In genomic region chr13:109546337-109546736, GRCm38 (mm10) we compare ENCODE assay signal across 8 mouse cellular contexts.
A peak's percentile ranks its signal among the peaks of the same experiment; 100 is the strongest.
DNase-seq lines count a peak whose midpoint lies in the region; ATAC-seq and TF ChIP-seq lines count a peak whose summit lies in the region.
"Had no signal": no experiment of that assay in that cellular context is flagged by ENCODE, and none has a peak within 500 bp of the region (broad histone marks: within the 10 kb centered on the region; RNA-seq: fewer than 3 reads in every experiment).

No protein-coding gene starts in this region.

- no peak for TF ChIP-seq CTCF in cerebellum, adult 2 months (IDR thresholded peaks at IDR 0.05; ENCODE audit: borderline replicate concordance, insufficient read depth, low read depth, low read length)

- H3K27ac ChIP-seq in neural tube, embryonic 13.5 days (replicated peaks): 0 out of 2 replicates have a peak overlapping the region, but pooled peaks have one; percentile 40
- no peak overlapping the region for H3K27ac ChIP-seq in neural tube, embryonic 15.5 days (replicated peaks)
- H3K27ac ChIP-seq in cerebellum, adult 2 months (ENCODE audit: insufficient read depth, low read length): peak overlapping the region; percentile 69; the same call in 1 of the 2 replicates
- no peak overlapping the region for H3K27ac ChIP-seq in kidney, embryonic 15.5 days
- no peak overlapping the region for H3K27ac ChIP-seq in hindbrain, embryonic 11.5 days (ENCODE audit: low read depth, low read length)

- no peak overlapping the region for H3K9ac ChIP-seq in neural tube, embryonic 13.5 days
- H3K9ac ChIP-seq in neural tube, embryonic 15.5 days (replicated peaks): no peak overlapping the region
- H3K9ac ChIP-seq in kidney, embryonic 15.5 days: no peak overlapping the region
- H3K9ac ChIP-seq in hindbrain, embryonic 11.5 days (ENCODE audit: low read depth, low read length): no peak overlapping the region

- H3K4me1 ChIP-seq in neural tube, embryonic 13.5 days (replicated peaks): peaks cover 15% of the 10 kb centered on the region; the same call in 1 of the 2 replicates
- H3K4me1 ChIP-seq in neural tube, embryonic 15.5 days: peaks cover 16% of the 10 kb centered on the region; the same call in 1 of the 2 replicates
- peaks cover 4% of the 10 kb centered on the region; the same call in 1 of the 2 replicates for H3K4me1 ChIP-seq in cerebellum, adult 2 months (ENCODE audit: control insufficient read depth, insufficient read depth, low read length)
- 0 out of 2 replicates have a peak, but pooled peaks cover 5% of the 10 kb centered on the region for H3K4me1 ChIP-seq in kidney, embryonic 15.5 days
- H3K4me1 ChIP-seq in hindbrain, embryonic 11.5 days (replicated peaks; ENCODE audit: control insufficient read depth, insufficient read depth, low read length): no peaks in the 10 kb centered on the region

- H3K36me3 ChIP-seq in neural tube, embryonic 13.5 days: no peaks in the 10 kb centered on the region
- H3K36me3 ChIP-seq in neural tube, embryonic 15.5 days: no peaks in the 10 kb centered on the region
- no peaks in the 10 kb centered on the region for H3K36me3 ChIP-seq in kidney, embryonic 15.5 days
- no peaks in the 10 kb centered on the region for H3K36me3 ChIP-seq in splenic B cell, adult 2 months (ENCODE audit: control insufficient read depth, insufficient read depth, low read length, poor library complexity, severe bottlenecking)
- H3K36me3 ChIP-seq in hindbrain, embryonic 11.5 days (ENCODE audit: control insufficient read depth, insufficient read depth, low read length): no peaks in the 10 kb centered on the region

- H3K4me3 ChIP-seq in neural tube, embryonic 13.5 days: no peak overlapping the region
- no peak overlapping the region for H3K4me3 ChIP-seq in neural tube, embryonic 15.5 days (replicated peaks)
- H3K4me3 ChIP-seq in cerebellum, adult 2 months (replicated peaks; ENCODE audit: insufficient read depth, low read depth, low read length): peak overlapping the region; percentile 70
- no peak overlapping the region for H3K4me3 ChIP-seq in kidney, embryonic 15.5 days (replicated peaks)
- H3K4me3 ChIP-seq in hindbrain, embryonic 11.5 days (ENCODE audit: low read depth, low read length): no peak overlapping the region

- TF ChIP-seq POLR2A in cerebellum, adult 2 months (IDR thresholded peaks at IDR 0.05; ENCODE audit: borderline replicate concordance, insufficient read depth, low read length): no peak

- no peaks in the 10 kb centered on the region for H3K9me3 ChIP-seq in neural tube, embryonic 13.5 days
- no peaks in the 10 kb centered on the region for H3K9me3 ChIP-seq in neural tube, embryonic 15.5 days (replicated peaks)
- no peaks in the 10 kb centered on the region for H3K9me3 ChIP-seq in kidney, embryonic 15.5 days (replicated peaks)
- H3K9me3 ChIP-seq in hindbrain, embryonic 11.5 days (ENCODE audit: control insufficient read depth, low read length): no peaks in the 10 kb centered on the region

- 0 out of 2 replicates have a peak, but pooled peaks have one; percentile 15 for ATAC-seq in neural tube, embryonic 13.5 days (ENCODE audit: low read depth)
- ATAC-seq in neural tube, embryonic 15.5 days (ENCODE audit: low FRiP score): no peak
- no peak for ATAC-seq in kidney, embryonic 15.5 days (replicated peaks; ENCODE audit: low FRiP score)
- no peak for ATAC-seq in hindbrain, embryonic 11.5 days (ENCODE audit: low FRiP score)

- DNase-seq in cerebellum, adult 2 months: peak; percentile 58 to 61
- peak; percentile 47 for DNase-seq in splenic B cell, adult 2 months (ENCODE audit: low read depth, low spot score)
- no peak for DNase-seq in frontal cortex, adult 2 months (ENCODE audit: extremely low spot score in 1 of 2, low spot score in 1 of 2)
- no peak for DNase-seq in hindbrain, embryonic 11.5 days (ENCODE audit: low spot score)
- DNase-seq: layer of hippocampus, postnatal 36 days had no signal

- 74% methylated on average over 18 of the region's 18 CpGs for WGBS in neural tube, embryonic 13.5 days
- 77% methylated on average over 18 of the region's 18 CpGs for whole genome bisulfite sequencing in neural tube, embryonic 15.5 days
- WGBS in cerebellum, adult 2 months: 51% methylated on average over 18 of the region's 18 CpGs
- WGBS in kidney, embryonic 15.5 days: 54% methylated on average over 18 of the region's 18 CpGs
- WGBS in hindbrain, embryonic 11.5 days: 81% methylated on average over 18 of the region's 18 CpGs

- H3K4me2 ChIP-seq in neural tube, embryonic 13.5 days: no peak overlapping the region
- H3K4me2 ChIP-seq in neural tube, embryonic 15.5 days: no peak overlapping the region; the same call in 1 of the 2 replicates
- peak overlapping the region; percentile 27; the same call in 1 of the 2 replicates for H3K4me2 ChIP-seq in kidney, embryonic 15.5 days
- no peak overlapping the region for H3K4me2 ChIP-seq in hindbrain, embryonic 11.5 days (replicated peaks; ENCODE audit: low read depth, low read length)

- H3K27me3 ChIP-seq in neural tube, embryonic 13.5 days: no peaks in the 10 kb centered on the region
- H3K27me3 ChIP-seq in neural tube, embryonic 15.5 days (replicated peaks): no peaks in the 10 kb centered on the region
- H3K27me3 ChIP-seq in cerebellum, adult 2 months (ENCODE audit: control insufficient read depth, insufficient read depth, low read length): no peaks in the 10 kb centered on the region
- H3K27me3 ChIP-seq in kidney, embryonic 15.5 days: no peaks in the 10 kb centered on the region
- no peaks in the 10 kb centered on the region for H3K27me3 ChIP-seq in splenic B cell, adult 2 months (ENCODE audit: control insufficient read depth, insufficient read depth, low read length, poor library complexity, severe bottlenecking)
- H3K27me3 ChIP-seq in hindbrain, embryonic 11.5 days (ENCODE audit: control insufficient read depth, insufficient read depth, low read length): no peaks in the 10 kb centered on the region

Comparison
In these comparisons a context has a peak if more than half of its experiments do, and no peak if none do; other contexts are left out.
1. H3K27ac ChIP-seq: peak in neural tube, embryonic 13.5 days (single experiment) and cerebellum, adult 2 months (single experiment); none in neural tube, embryonic 15.5 days (single experiment), kidney, embryonic 15.5 days (single experiment) and hindbrain, embryonic 11.5 days (single experiment).
2. DNase-seq: peak in cerebellum, adult 2 months (2 of 2) and splenic B cell, adult 2 months (single experiment); none in frontal cortex, adult 2 months (0 of 2) and hindbrain, embryonic 11.5 days (single experiment).